Mouse (Mus musculus) urinary bladder, adult 2 months (tissue): ENCODE data around the gene Nop9. TPM values are rescaled to one million over a fixed set of nuclear protein-coding genes. Genes with fewer than 3 reads are reported as not detected.

Experiments
- DNase-seq: peaks from one replicate; pipeline ENCODE4 v3.0.0; 2022; ENCODE audit warnings: low spot score
- polyA plus RNA-seq: library from polyadenylated mRNA; depleted of rRNA; stranded (reverse); fragments of >200 nt; gene quantifications from 2 replicates; pipeline ENCODE4 v1.2.3, GENCODE M21; 2012; rRNA removed

Gene Nop9
- 13.8 TPM in 2 replicates for polyA plus RNA-seq

GRCm38 (mm10) chr14:55745180-55745860 lies at the start of gene Nop9, which contains the start of gene Dhrs1:
TSS of gene Nop9 (plus strand) at chr14:55745693.
TSS of gene Dhrs1 (minus strand) at chr14:55745690.
- DNase-seq = peak; percentile 78

- no peak for DNase-seq
Measured at GRCm38 (mm10) chr14:55697226-55697625, 48.3 kb upstream of the Nop9 start.

- no peak for DNase-seq
Measured at GRCm38 (mm10) chr14:55701131-55701530, 44.4 kb upstream of the Nop9 start.

- DNase-seq = no peak
Measured at GRCm38 (mm10) chr14:55702761-55703160, 42.7 kb upstream of the Nop9 start.

- no peak for DNase-seq
Measured at GRCm38 (mm10) chr14:55706051-55706600, 39.4 kb upstream of the Nop9 start.

- DNase-seq = no peak
Measured at GRCm38 (mm10) chr14:55707397-55707796, 38.1 kb upstream of the Nop9 start.

- DNase-seq = no peak
Measured at GRCm38 (mm10) chr14:55709509-55709908, 36.0 kb upstream of the Nop9 start.

GRCm38 (mm10) chr14:55711786-55712185 lies 33.7 kb upstream of the Nop9 start:
- DNase-seq = no peak

- DNase-seq = no peak
Measured at GRCm38 (mm10) chr14:55713007-55713728, 32.3 kb upstream of the Nop9 start.

- DNase-seq = no peak
Measured at GRCm38 (mm10) chr14:55713729-55714122, 31.8 kb upstream of the Nop9 start, which contains the start of gene Tgm1. TSS of gene Tgm1 (minus strand) at chr14:55713926.

GRCm38 (mm10) chr14:55714893-55715292 lies 30.6 kb upstream of the Nop9 start:
- no peak for DNase-seq

- DNase-seq = no peak
Measured at GRCm38 (mm10) chr14:55716271-55716670, 29.2 kb upstream of the Nop9 start.

- no peak for DNase-seq
Measured at GRCm38 (mm10) chr14:55716884-55717283, 28.6 kb upstream of the Nop9 start.

- DNase-seq = no peak
Measured at GRCm38 (mm10) chr14:55719737-55720136, 25.8 kb upstream of the Nop9 start.

- DNase-seq = no peak
Measured at GRCm38 (mm10) chr14:55720666-55721065, 24.8 kb upstream of the Nop9 start.

GRCm38 (mm10) chr14:55721076-55721475 lies 24.4 kb upstream of the Nop9 start:
- no peak for DNase-seq

GRCm38 (mm10) chr14:55721700-55722437 lies 23.6 kb upstream of the Nop9 start, which contains the start of gene Rabggta:
TSS of gene Rabggta (minus strand) at chr14:55722263.
- peak; percentile 82 for DNase-seq

- no peak for DNase-seq
Measured at GRCm38 (mm10) chr14:55722438-55722945, 23.0 kb upstream of the Nop9 start.

- no peak for DNase-seq
Measured at GRCm38 (mm10) chr14:55723433-55723832, 22.1 kb upstream of the Nop9 start.

GRCm38 (mm10) chr14:55724411-55724871 lies 21.1 kb upstream of the Nop9 start:
- no peak for DNase-seq

GRCm38 (mm10) chr14:55726261-55726660 lies 19.2 kb upstream of the Nop9 start:
- DNase-seq = no peak
